In the genomic region with DNA sequence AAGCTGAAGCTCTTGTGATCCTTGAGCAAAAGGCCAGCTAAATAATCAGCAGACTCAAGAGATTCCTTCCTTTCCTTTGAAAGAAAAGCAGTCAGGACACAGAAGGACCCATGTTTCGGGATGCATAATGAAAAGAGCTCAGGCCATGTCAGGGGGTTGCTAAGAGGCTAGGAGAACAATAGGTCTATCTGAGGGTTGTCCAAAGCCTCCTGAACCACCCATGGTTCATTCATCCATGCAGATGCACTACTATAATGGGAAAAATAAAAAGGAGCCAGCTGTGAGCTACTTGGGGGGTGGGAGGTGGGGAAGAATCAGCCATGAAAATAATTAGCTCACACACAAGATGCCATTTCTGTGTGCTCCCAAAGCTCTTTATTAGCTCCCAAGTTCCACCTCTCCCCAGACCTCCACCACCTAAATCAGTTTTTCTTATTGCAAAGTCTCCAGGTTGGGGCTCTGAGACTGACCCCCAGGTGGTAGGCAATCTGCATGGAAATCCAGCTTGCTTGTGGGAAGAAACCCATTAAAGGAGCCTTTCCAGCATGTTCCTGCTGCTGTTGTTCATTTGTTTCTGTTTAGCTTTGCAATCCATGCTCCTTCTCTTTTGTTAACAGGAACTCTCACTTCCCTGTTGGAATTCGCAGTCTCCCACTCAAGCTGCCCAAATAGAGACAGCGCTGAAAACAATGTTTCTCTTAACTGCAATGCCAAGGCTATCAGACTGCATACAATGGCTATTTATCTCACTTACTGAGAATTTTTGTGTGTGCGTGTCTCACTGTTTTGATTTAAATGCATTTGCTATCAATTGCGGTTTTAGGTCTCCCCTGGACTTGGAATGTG, we compare ENCODE assay signal across 12 mouse cellular contexts. TPM values are rescaled to one million over a fixed set of nuclear protein-coding genes. Genes with fewer than 3 reads are reported as not detected.
DNase-seq lines count a peak whose midpoint lies in the region; ATAC-seq lines count a peak whose summit lies in the region.
"Had no signal": no experiment of that assay in that cellular context is flagged by ENCODE, and none has a peak within 500 bp of the region (broad histone marks: within the 10 kb centered on the region; RNA-seq: fewer than 3 reads in every experiment).

No protein-coding gene starts in this region.

- no peaks in the 10 kb centered on the region for H3K9me3 ChIP-seq in forebrain, embryonic 11.5 days (ENCODE audit: control insufficient read depth, low read length)
- no peaks in the 10 kb centered on the region for H3K9me3 ChIP-seq in hindbrain, embryonic 16.5 days (ENCODE audit: control insufficient read depth, low read length)
- H3K9me3 ChIP-seq in neural tube, embryonic 11.5 days (ENCODE audit: control insufficient read depth, low read length): no peaks in the 10 kb centered on the region
- H3K9me3 ChIP-seq: limb, embryonic 13.5 days had no signal

- 8% methylated on average over 5 of the region's 5 CpGs for WGBS in forebrain, embryonic 11.5 days
- WGBS in hindbrain, embryonic 16.5 days: 18% methylated on average over 5 of the region's 5 CpGs
- 35% methylated on average over 5 of the region's 5 CpGs for WGBS in neural tube, embryonic 11.5 days

- peak; percentile 87 for ATAC-seq in forebrain, embryonic 11.5 days (replicated peaks; ENCODE audit: low FRiP score)
- ATAC-seq in hindbrain, embryonic 16.5 days: peak; percentile 48
- no peak for ATAC-seq in neural tube, embryonic 11.5 days (ENCODE audit: insufficient read depth, low FRiP score, low TSS enrichment)

- H3K4me3 ChIP-seq in forebrain, embryonic 11.5 days (ENCODE audit: low read depth, low read length): no peak overlapping the region
- H3K4me3 ChIP-seq in hindbrain, embryonic 16.5 days (ENCODE audit: low read length): no peak overlapping the region
- H3K4me3 ChIP-seq in neural tube, embryonic 11.5 days (ENCODE audit: low read depth, low read length): no peak overlapping the region
- H3K4me3 ChIP-seq: limb, embryonic 13.5 days had no signal

- no peak overlapping the region for H3K9ac ChIP-seq in forebrain, embryonic 11.5 days (ENCODE audit: low read length)
- peak overlapping the region; percentile 13; the same call in 1 of the 2 replicates for H3K9ac ChIP-seq in hindbrain, embryonic 16.5 days (ENCODE audit: low read depth, low read length)
- no peak overlapping the region for H3K9ac ChIP-seq in neural tube, embryonic 11.5 days (ENCODE audit: low read length)
- H3K9ac ChIP-seq: limb, embryonic 13.5 days had no signal

- H3K27me3 ChIP-seq in forebrain, embryonic 11.5 days (ENCODE audit: control insufficient read depth, insufficient read depth, low read length): no peaks in the 10 kb centered on the region
- no peaks in the 10 kb centered on the region for H3K27me3 ChIP-seq in hindbrain, embryonic 16.5 days (replicated peaks; ENCODE audit: control insufficient read depth, insufficient read depth, low read length)
- H3K27me3 ChIP-seq in neural tube, embryonic 11.5 days (ENCODE audit: control insufficient read depth, insufficient read depth, low read length): no peaks in the 10 kb centered on the region
- H3K27me3 ChIP-seq: limb, embryonic 13.5 days had no signal

- peaks cover 12% of the 10 kb centered on the region; the same call in 1 of the 2 replicates for H3K4me1 ChIP-seq in forebrain, embryonic 11.5 days (replicated peaks; ENCODE audit: control insufficient read depth, insufficient read depth, low read length)
- peaks cover 11% of the 10 kb centered on the region for H3K4me1 ChIP-seq in hindbrain, embryonic 16.5 days (ENCODE audit: control insufficient read depth, insufficient read depth, low read depth, low read length)
- no peaks in the 10 kb centered on the region; the same call in 1 of the 2 replicates for H3K4me1 ChIP-seq in neural tube, embryonic 11.5 days (ENCODE audit: control insufficient read depth, insufficient read depth, low read length)

- peak; percentile 44 for DNase-seq in brain, adult 2 months (ENCODE audit: low read depth, low spot score)
- DNase-seq in forebrain, embryonic 11.5 days (ENCODE audit: low spot score): peak; percentile 65
- DNase-seq in neural tube, embryonic 11.5 days (ENCODE audit: low spot score): peak; percentile 26
- DNase-seq in spleen, adult 12 weeks (ENCODE audit: low spot score): no peak
- no peak for DNase-seq in frontal cortex, postnatal 10 days (ENCODE audit: low spot score in 2 of 2)
- DNase-seq in adipocyte (ENCODE audit: low spot score): no peak
- DNase-seq in natural killer cell, adult 2 months (ENCODE audit: low spot score in 2 of 2): no peak
- DNase-seq: B cell, adult 2 months; kidney, adult 9 months had no signal

- peak overlapping the region; percentile 5; the same call in 1 of the 2 replicates for H3K4me2 ChIP-seq in forebrain, embryonic 11.5 days (ENCODE audit: low read depth, low read length, severe bottlenecking)
- H3K4me2 ChIP-seq in hindbrain, embryonic 16.5 days (ENCODE audit: low read length): peak overlapping the region; percentile 10; the same call in 1 of the 2 replicates
- H3K4me2 ChIP-seq in neural tube, embryonic 11.5 days (ENCODE audit: low read depth): no peak overlapping the region
- H3K4me2 ChIP-seq: limb, embryonic 13.5 days had no signal

- peak overlapping the region; percentile 33 for H3K27ac ChIP-seq in forebrain, embryonic 11.5 days (ENCODE audit: low read depth, low read length)
- H3K27ac ChIP-seq in hindbrain, embryonic 16.5 days (ENCODE audit: low read depth, low read length): peak overlapping the region; percentile 17
- H3K27ac ChIP-seq in neural tube, embryonic 11.5 days (ENCODE audit: low read depth, low read length): no peak overlapping the region
- H3K27ac ChIP-seq: limb, embryonic 13.5 days had no signal

- H3K36me3 ChIP-seq in forebrain, embryonic 11.5 days (ENCODE audit: control insufficient read depth, insufficient read depth, low read length): no peaks in the 10 kb centered on the region
- no peaks in the 10 kb centered on the region for H3K36me3 ChIP-seq in hindbrain, embryonic 16.5 days (ENCODE audit: control insufficient read depth, insufficient read depth, low read length)
- H3K36me3 ChIP-seq in neural tube, embryonic 11.5 days (ENCODE audit: control insufficient read depth, insufficient read depth, low read length): no peaks in the 10 kb centered on the region
- H3K36me3 ChIP-seq: limb, embryonic 13.5 days had no signal

RNA-seq across cellular contexts. Expression of a gene that starts 30.7 kb away (rescaled TPM):
- polyA plus RNA-seq in forebrain, embryonic 11.5 days (2014; fragmentation: Nextera tagmentation; extraction: Ambion mirVana): 31.8 and 34.0 TPM in 2 replicates
- polyA plus RNA-seq in hindbrain, embryonic 16.5 days (2015; fragmentation: Nextera tagmentation; extraction: Ambion mirVana): 28.3 and 32.0 TPM in 2 replicates
- 30.4 and 31.2 TPM in 2 replicates for polyA plus RNA-seq in neural tube, embryonic 11.5 days (2014; fragmentation: Nextera tagmentation; extraction: Ambion mirVana)
- polyA plus RNA-seq: cortical plate, adult 2 months had no signal

RNA-seq across cellular contexts. Expression of a gene that starts 36.3 kb away (rescaled TPM):
- 9.7 and 10.5 TPM in 2 replicates for polyA plus RNA-seq in forebrain, embryonic 11.5 days (2014; fragmentation: Nextera tagmentation; extraction: Ambion mirVana)
- polyA plus RNA-seq in hindbrain, embryonic 16.5 days (2015; fragmentation: Nextera tagmentation; extraction: Ambion mirVana): 10.6 and 12.7 TPM in 2 replicates
- polyA plus RNA-seq in neural tube, embryonic 11.5 days (2014; fragmentation: Nextera tagmentation; extraction: Ambion mirVana): 8.7 and 9.4 TPM in 2 replicates

RNA-seq across cellular contexts. Expression of a gene that starts 36.4 kb away (rescaled TPM):
- polyA plus RNA-seq in forebrain, embryonic 11.5 days (2014; fragmentation: Nextera tagmentation; extraction: Ambion mirVana): 22.9 and 28.1 TPM in 2 replicates
- 20.1 and 23.9 TPM in 2 replicates for polyA plus RNA-seq in hindbrain, embryonic 16.5 days (2015; fragmentation: Nextera tagmentation; extraction: Ambion mirVana)
- polyA plus RNA-seq in neural tube, embryonic 11.5 days (2014; fragmentation: Nextera tagmentation; extraction: Ambion mirVana): 26.0 and 26.3 TPM in 2 replicates

RNA-seq across cellular contexts. Expression of a gene that starts 36.4 kb away (rescaled TPM):
- 13.6 and 14.5 TPM in 2 replicates for polyA plus RNA-seq in forebrain, embryonic 11.5 days (2014; fragmentation: Nextera tagmentation; extraction: Ambion mirVana)
- 12.8 and 14.4 TPM in 2 replicates for polyA plus RNA-seq in hindbrain, embryonic 16.5 days (2015; fragmentation: Nextera tagmentation; extraction: Ambion mirVana)
- 15.8 and 16.5 TPM in 2 replicates for polyA plus RNA-seq in neural tube, embryonic 11.5 days (2014; fragmentation: Nextera tagmentation; extraction: Ambion mirVana)

Comparison
In these comparisons a context has a peak if more than half of its experiments do, and no peak if none do; other contexts are left out.
1. DNase-seq: peak in brain, adult 2 months (single experiment), forebrain, embryonic 11.5 days (single experiment) and neural tube, embryonic 11.5 days (single experiment); none in spleen, adult 12 weeks (single experiment), frontal cortex, postnatal 10 days (0 of 2), adipocyte (single experiment) and natural killer cell, adult 2 months (0 of 2).